Mouse (Mus musculus): ENCODE measurements around the gene Acadl.

GRCm38 (mm10) chr1:66832636-66833165, 30.4 kb downstream of the Acadl start:
- no peak for TF ChIP-seq GATA1 (IDR thresholded peaks at IDR 0.05; ENCODE audit: borderline replicate concordance, low read length)
- no peak for TF ChIP-seq FLI1 (IDR thresholded peaks at IDR 0.05; ENCODE audit: low read length)
